Mouse (Mus musculus): ENCODE data around the gene Procr.
"Not testable (repeated sequence)": the region's sequence is repeated elsewhere in the genome, so short reads cannot be mapped to it uniquely, and the experiment has no call there.

GRCm38 (mm10) chr2:155735766-155736165 is 15.2 kb upstream of the Procr start, which contains the start of gene Gm17581:
- not testable (repeated sequence) for TF ChIP-seq CTCF (IDR thresholded peaks at IDR 0.05; ENCODE audit: low read depth, low read length); POLR2A (IDR thresholded peaks at IDR 0.05; ENCODE audit: borderline replicate concordance, low read depth, low read length)
